Mouse (Mus musculus) hindbrain, embryonic 12.5 days (tissue): ENCODE data around the gene Gm8138. TPM values are rescaled to one million over a fixed set of nuclear protein-coding genes. Genes with fewer than 3 reads are reported as not detected.
"Not testable (repeated sequence)": the region's sequence is repeated elsewhere in the genome, so short reads cannot be mapped to it uniquely, and the experiment has no call there.

ENCODE experiments used
- ATAC-seq: fragments of 200-750 bp; cut with Nextera tagmentation; 2 replicates; pipeline ENCODE4 v1.8.0; 2017; ENCODE audit warnings: moderate TSS enrichment; ENCODE audit not compliant: low FRiP score
- H3K27ac ChIP-seq: fragments of 300-500 bp; sonication (generic); 2 replicates; pipeline ENCODE4 v1.5.1; 2016; ENCODE audit warnings: mild to moderate bottlenecking
- H3K27me3 ChIP-seq: fragments of 300-500 bp; sonication (generic); 2 replicates; pipeline ENCODE4 v1.6.1; 2016; ENCODE audit warnings: mild to moderate bottlenecking
- H3K36me3 ChIP-seq: fragments of 300-500 bp; sonication (generic); 2 replicates; pipeline ENCODE4 v1.6.1; 2016; ENCODE audit warnings: mild to moderate bottlenecking
- H3K4me1 ChIP-seq: fragments of 300-500 bp; sonication (generic); 2 replicates; pipeline ENCODE4 v1.6.1; 2016
- H3K4me2 ChIP-seq: fragments of 300-500 bp; sonication (generic); replicated peaks from 2 replicates; pipeline ENCODE4 v1.6.1; 2016; ENCODE audit warnings: mild to moderate bottlenecking
- H3K4me3 ChIP-seq: fragments of 300-500 bp; sonication (generic); 2 replicates; pipeline ENCODE4 v1.5.1; 2016; ENCODE audit warnings: mild to moderate bottlenecking
- H3K9ac ChIP-seq: fragments of 300-500 bp; sonication (generic); 2 replicates; pipeline ENCODE4 v1.6.1; 2016; ENCODE audit warnings: mild to moderate bottlenecking, moderate library complexity
- H3K9me3 ChIP-seq: fragments of 300-500 bp; sonication (generic); replicated peaks from 2 replicates; pipeline ENCODE4 v1.6.1; 2016; ENCODE audit warnings: mild to moderate bottlenecking
- whole genome bisulfite sequencing: fragments of 180-500 bp; shearing (Covaris S2); methylation state at CpG from one replicate; pipeline ENCODE4 v1.1.7; 2016; 5-methylcytosine and 5-hydroxymethylcytosine counted together
- polyA plus RNA-seq: library from polyadenylated mRNA; unstranded; fragments of >200 nt; fragmentation: Nextera tagmentation; extraction: Ambion mirVana; gene quantifications from 2 replicates; pipeline ENCODE4 v1.2.1, GENCODE M21; 2016

Gm8138 gene
- not detected in 2 replicates for polyA plus RNA-seq

DNA sequence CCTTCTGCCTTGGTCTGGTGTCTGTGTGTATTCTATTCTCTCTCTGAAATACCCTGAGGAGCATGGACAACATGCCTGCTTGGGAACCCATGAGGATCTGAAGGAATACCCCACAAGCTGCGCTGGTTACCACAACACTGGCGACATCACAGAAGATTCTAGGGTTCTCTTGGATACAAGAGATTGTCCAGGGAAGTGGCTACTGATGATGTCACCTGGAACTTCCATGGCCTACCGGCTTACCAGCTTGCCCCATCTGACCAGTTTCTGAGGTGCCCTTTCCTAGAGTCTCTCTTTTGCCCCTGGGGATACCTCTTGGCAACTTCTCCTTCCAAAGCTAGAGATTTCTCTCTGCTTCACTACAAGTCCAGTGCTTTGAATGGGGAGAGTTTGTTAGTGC lies at the start of gene Gm8138:
Gene Gm8138, minus strand, starts transcription at position 101 of the 400 bp plus-strand sequence.
- H3K9ac ChIP-seq, H3K27ac ChIP-seq, H3K4me3 ChIP-seq, H3K9me3 ChIP-seq, ATAC-seq, H3K27me3 ChIP-seq, H3K4me2 ChIP-seq, H3K4me1 ChIP-seq, H3K36me3 ChIP-seq: not testable (repeated sequence)
- whole genome bisulfite sequencing = no CpG with 5 or more reads among the region's 3 CpGs

DNA sequence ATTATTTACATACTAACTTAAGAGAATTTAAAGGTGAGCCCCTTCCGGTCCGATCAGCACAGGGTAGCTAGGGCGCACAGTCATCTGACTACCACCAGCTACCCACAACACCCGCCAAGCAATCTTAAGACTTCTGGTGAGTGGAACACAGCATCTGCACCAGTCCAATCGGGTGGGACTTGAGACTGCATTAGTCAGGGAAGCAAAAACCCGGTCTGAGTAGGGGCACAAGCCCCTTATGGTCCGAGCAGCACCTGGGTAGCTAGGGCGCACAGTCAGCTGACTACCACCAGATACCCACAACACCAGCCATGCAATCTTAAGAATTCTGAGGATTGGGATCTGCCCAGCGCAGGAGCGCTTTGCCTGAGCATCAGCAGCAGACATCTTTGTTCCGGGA lies 54.4 kb downstream of the Gm8138 start:
- not testable (repeated sequence) for H3K9me3 ChIP-seq, H3K4me1 ChIP-seq, H3K9ac ChIP-seq, H3K36me3 ChIP-seq, H3K4me2 ChIP-seq, H3K27me3 ChIP-seq, H3K4me3 ChIP-seq, H3K27ac ChIP-seq, ATAC-seq
- 90% methylated on average over 11 of the region's 11 CpGs for WGBS

Other genes with a start within 250 kb of the Gm8138 start
- gene Gm7233, start 236.5 kb downstream of the Gm8138 start, polyA plus RNA-seq = not detected in 2 replicates
- gene Gm8122, start 181.0 kb downstream of the Gm8138 start, polyA plus RNA-seq = not detected in 2 replicates
- not detected in 2 replicates for gene Gm8126, start 157.7 kb downstream of the Gm8138 start, polyA plus RNA-seq
- gene Gm9732, start 141.3 kb downstream of the Gm8138 start, polyA plus RNA-seq = not detected in 2 replicates
- gene Gm8127, start 122.5 kb downstream of the Gm8138 start, polyA plus RNA-seq = not detected in 2 replicates
- not detected in 2 replicates for gene 1700001F09Rik, start 68.5 kb downstream of the Gm8138 start, polyA plus RNA-seq
- gene Gm5799, start 127.2 kb upstream of the Gm8138 start, polyA plus RNA-seq = not detected in 2 replicates
- gene Gm17654, start 162.8 kb upstream of the Gm8138 start, polyA plus RNA-seq = not detected in 2 replicates
- gene Gm10375, start 191.7 kb upstream of the Gm8138 start, polyA plus RNA-seq = not detected in 2 replicates